Mouse (Mus musculus) megakaryocyte, embryonic 14.5 days (primary cell): ENCODE data around the gene Hmg20a. TPM values are rescaled to one million over a fixed set of nuclear protein-coding genes. Genes with fewer than 3 reads are reported as not detected.

Experiments
- H3K27me3 ChIP-seq: replicated peaks from 2 replicates; pipeline ENCODE3; 2012; ENCODE audit warnings: inconsistent platforms
- H3K36me3 ChIP-seq: replicated peaks from 2 replicates; pipeline ENCODE3; 2012; ENCODE audit warnings: low read length, inconsistent platforms, mixed read lengths
- H3K4me1 ChIP-seq: 2 replicates; pipeline ENCODE4 v1.6.1; 2012; ENCODE audit warnings: inconsistent platforms
- H3K4me3 ChIP-seq: replicated peaks from 2 replicates; pipeline ENCODE3; 2012; ENCODE audit warnings: moderate library complexity, mild to moderate bottlenecking, inconsistent platforms
- H3K9me3 ChIP-seq: 2 replicates; pipeline ENCODE4 v1.6.1; 2012; ENCODE audit warnings: inconsistent platforms
- FLI1 ChIP-seq: IDR thresholded peaks from 2 replicates; pipeline ENCODE4 v1.6.1; 2012; ENCODE audit warnings: low read length, inconsistent platforms, mixed read lengths
- GATA1 ChIP-seq: IDR thresholded peaks from 3 replicates; pipeline ENCODE4 v1.6.1; 2012; ENCODE audit warnings: mixed read lengths, low read length, inconsistent platforms, borderline replicate concordance
- polyA plus RNA-seq: library from polyadenylated mRNA; stranded (reverse); fragments of >175 nt; gene quantifications from 2 replicates; pipeline ENCODE4 v1.2.3, GENCODE M21; 2012; ENCODE audit warnings: low replicate concordance; ENCODE audit not compliant: insufficient read depth

Gene Hmg20a
- polyA plus RNA-seq, 1 experiment = 4.8 TPM

- Histone ChIP-seq H3K36me3 (peaks cover 53% of the 10 kb centered on the region), H3K27me3 (no peaks in the 10 kb centered on the region), H3K9me3 (no peaks in the 10 kb centered on the region), H3K4me3 (no peak overlapping the region), H3K4me1 (peaks cover 40% of the 10 kb centered on the region)
- TF ChIP-seq FLI1 (no peak), GATA1 (no peak)
Measured at GRCm38 (mm10) chr9:56466251-56466650, 47.8 kb downstream of the Hmg20a start.

- TF ChIP-seq GATA1 (no peak), FLI1 (no peak)
- Histone ChIP-seq H3K4me3 (no peak overlapping the region), H3K27me3 (no peaks in the 10 kb centered on the region), H3K4me1 (peaks cover 32% of the 10 kb centered on the region), H3K36me3 (peaks cover 79% of the 10 kb centered on the region), H3K9me3 (no peaks in the 10 kb centered on the region)
Measured at GRCm38 (mm10) chr9:56469656-56470055, 51.2 kb downstream of the Hmg20a start.

- H3K4me3 ChIP-seq = no peak overlapping the region
- no peaks in the 10 kb centered on the region for H3K27me3 ChIP-seq
- peaks cover 31% of the 10 kb centered on the region for H3K4me1 ChIP-seq
- no peaks in the 10 kb centered on the region for H3K9me3 ChIP-seq
- H3K36me3 ChIP-seq = peaks cover 85% of the 10 kb centered on the region
- no peak for TF ChIP-seq FLI1
- TF ChIP-seq GATA1 = no peak
Measured at GRCm38 (mm10) chr9:56470291-56470690, 51.9 kb downstream of the Hmg20a start.

GRCm38 (mm10) chr9:56478975-56479647 is 60.7 kb downstream of the Hmg20a start:
- H3K36me3 ChIP-seq = peaks cover 90% of the 10 kb centered on the region
- TF ChIP-seq GATA1 (no peak), FLI1 (no peak)
- H3K4me1 ChIP-seq = peaks cover 14% of the 10 kb centered on the region
- no peaks in the 10 kb centered on the region for H3K9me3 ChIP-seq
- H3K4me3 ChIP-seq = no peak overlapping the region
- no peaks in the 10 kb centered on the region for H3K27me3 ChIP-seq

- TF ChIP-seq FLI1 = no peak
- TF ChIP-seq GATA1 = no peak
- no peak overlapping the region for H3K4me3 ChIP-seq
- peaks cover 82% of the 10 kb centered on the region for H3K36me3 ChIP-seq
- no peaks in the 10 kb centered on the region for H3K27me3 ChIP-seq
- peaks cover 3% of the 10 kb centered on the region; the same call in 1 of the 2 replicates for H3K4me1 ChIP-seq
- no peaks in the 10 kb centered on the region for H3K9me3 ChIP-seq
Measured at GRCm38 (mm10) chr9:56482623-56483022, 64.2 kb downstream of the Hmg20a start.

GRCm38 (mm10) chr9:56485423-56485822 is 67.0 kb downstream of the Hmg20a start:
- no peaks in the 10 kb centered on the region for H3K27me3 ChIP-seq
- H3K36me3 ChIP-seq = peaks cover 85% of the 10 kb centered on the region
- H3K9me3 ChIP-seq = no peaks in the 10 kb centered on the region
- no peak overlapping the region for H3K4me3 ChIP-seq
- TF ChIP-seq FLI1 (no peak), GATA1 (no peak)
- peaks cover 4% of the 10 kb centered on the region for H3K4me1 ChIP-seq

- Histone ChIP-seq H3K9me3 (no peaks in the 10 kb centered on the region), H3K4me1 (peaks cover 4% of the 10 kb centered on the region), H3K27me3 (no peaks in the 10 kb centered on the region), H3K4me3 (no peak overlapping the region), H3K36me3 (peaks cover 84% of the 10 kb centered on the region)
- no peak for TF ChIP-seq GATA1
- TF ChIP-seq FLI1 = no peak
Measured at GRCm38 (mm10) chr9:56486158-56486557, 67.7 kb downstream of the Hmg20a start.

- no peak for TF ChIP-seq FLI1
- no peak for TF ChIP-seq GATA1
- Histone ChIP-seq H3K9me3 (no peaks in the 10 kb centered on the region), H3K27me3 (no peaks in the 10 kb centered on the region), H3K4me1 (peaks cover 4% of the 10 kb centered on the region), H3K36me3 (peaks cover 87% of the 10 kb centered on the region), H3K4me3 (no peak overlapping the region)
Measured at GRCm38 (mm10) chr9:56487651-56488050, 69.2 kb downstream of the Hmg20a start.

GRCm38 (mm10) chr9:56492391-56492790 is 74.0 kb downstream of the Hmg20a start:
- Histone ChIP-seq H3K4me3 (no peak overlapping the region), H3K36me3 (peaks cover 97% of the 10 kb centered on the region)
- no peak for TF ChIP-seq FLI1
- no peak for TF ChIP-seq GATA1

GRCm38 (mm10) chr9:56492916-56493315 is 74.5 kb downstream of the Hmg20a start:
- Histone ChIP-seq H3K9me3 (no peaks in the 10 kb centered on the region), H3K36me3 (peaks cover 91% of the 10 kb centered on the region), H3K4me3 (no peak overlapping the region), H3K4me1 (peaks cover 10% of the 10 kb centered on the region), H3K27me3 (no peaks in the 10 kb centered on the region)
- TF ChIP-seq FLI1 (no peak), GATA1 (no peak)

More at GRCm38 (mm10) chr9:56492391-56492790, 74.0 kb downstream of the Hmg20a start:
- Histone ChIP-seq H3K27me3 (no peaks in the 10 kb centered on the region), H3K4me1 (peaks cover 10% of the 10 kb centered on the region), H3K9me3 (no peaks in the 10 kb centered on the region)
